Mouse (Mus musculus) midbrain, postnatal 0 days (tissue): ENCODE results near the gene Krt15. TPM values are rescaled to one million over a fixed set of nuclear protein-coding genes. Genes with fewer than 3 reads are reported as not detected.

ENCODE experiments used
- ATAC-seq: fragments of 200-750 bp; cut with Nextera tagmentation; 2 replicates; pipeline ENCODE4 v1.8.0; 2017; ENCODE audit warnings: moderate number of reproducible peaks, mild to moderate bottlenecking, moderate TSS enrichment, moderate library complexity; ENCODE audit not compliant: low FRiP score
- DNase-seq: peaks from one replicate; pipeline ENCODE4 v3.0.0-alpha.2; 2015; ENCODE audit warnings: low spot score
- H3K27ac ChIP-seq: fragments of 300-500 bp; sonication (generic); 2 replicates; pipeline ENCODE4 v1.5.1; 2014; ENCODE audit warnings: low read depth, mild to moderate bottlenecking, low read length, mixed read lengths
- H3K27me3 ChIP-seq: fragments of 300-500 bp; sonication (generic); 2 replicates; pipeline ENCODE4 v1.6.1; 2014; ENCODE audit warnings: low read length, control low read depth, mixed read lengths; ENCODE audit not compliant: insufficient read depth
- H3K36me3 ChIP-seq: fragments of 300-500 bp; sonication (generic); 2 replicates; pipeline ENCODE4 v1.6.1; 2014; ENCODE audit warnings: low read length, control low read depth, mixed read lengths; ENCODE audit not compliant: insufficient read depth
- H3K4me1 ChIP-seq: fragments of 300-500 bp; sonication (generic); 2 replicates; pipeline ENCODE4 v1.6.1; 2014; ENCODE audit warnings: mild to moderate bottlenecking, control low read depth, antibody characterized with exemption, low read length, mixed read lengths; ENCODE audit not compliant: insufficient read depth
- H3K4me2 ChIP-seq: fragments of 300-500 bp; sonication (generic); 2 replicates; pipeline ENCODE4 v1.6.1; 2014; ENCODE audit warnings: low read depth, mild to moderate bottlenecking, low read length, mixed read lengths; ENCODE audit not compliant: poor library complexity, severe bottlenecking
- H3K4me3 ChIP-seq: fragments of 300-500 bp; sonication (generic); 2 replicates; pipeline ENCODE4 v1.5.1; 2014; ENCODE audit warnings: low read depth, mild to moderate bottlenecking, low read length, moderate library complexity
- H3K9ac ChIP-seq: fragments of 300-500 bp; sonication (generic); replicated peaks from 2 replicates; pipeline ENCODE4 v1.6.1; 2014; ENCODE audit warnings: mild to moderate bottlenecking, low read length, moderate library complexity, mixed read lengths; ENCODE audit not compliant: poor library complexity, severe bottlenecking
- H3K9me3 ChIP-seq: fragments of 300-500 bp; sonication (generic); 2 replicates; pipeline ENCODE4 v1.6.1; 2016; ENCODE audit warnings: low read length, control low read depth
- CTCF ChIP-seq: IDR thresholded peaks from 2 replicates; pipeline ENCODE4 v1.5.1; 2016; ENCODE audit warnings: antibody characterized with exemption, mild to moderate bottlenecking
- WGBS: fragments of 180-500 bp; shearing (Covaris S2); extraction: QIAGEN DNeasy Blood & Tissue Kit; methylation state at CpG from one replicate; pipeline ENCODE4 v1.1.7; 2014; 5-methylcytosine and 5-hydroxymethylcytosine counted together
- polyA plus RNA-seq: library from polyadenylated mRNA; unstranded; fragments of >200 nt; fragmentation: Nextera tagmentation; extraction: Ambion mirVana; gene quantifications from 2 replicates; pipeline ENCODE4 v1.2.1, GENCODE M21; 2015
- total RNA-seq: library from RNA; depleted of rRNA; stranded (reverse); fragments of >200 nt; gene quantifications from 2 replicates; pipeline ENCODE4 v1.2.3, GENCODE M21; 2014

The Krt15 gene
- total and polyA plus RNA-seq, 2 experiments from 2014 or later: 0.43 to 6.0 TPM

GRCm38 (mm10) chr11:100112935-100113741 lies 22.6 kb downstream of the Krt15 start:
- Histone ChIP-seq H3K4me3 (no peak overlapping the region), H3K27ac (no peak overlapping the region), H3K4me1 (no peaks in the 10 kb centered on the region), H3K36me3 (no peaks in the 10 kb centered on the region), H3K4me2 (no peak overlapping the region), H3K9me3 (no peaks in the 10 kb centered on the region), H3K9ac (no peak overlapping the region), H3K27me3 (no peaks in the 10 kb centered on the region)
- ATAC-seq (no peak), DNase-seq (no peak)
- 82% methylated on average over 11 of the region's 11 CpGs for WGBS
- TF ChIP-seq CTCF: no peak

- Histone ChIP-seq H3K4me1 (no peaks in the 10 kb centered on the region), H3K9ac (no peak within 1 kb of the TSS), H3K9me3 (no peaks in the 10 kb centered on the region), H3K4me2 (no peak within 1 kb of the TSS), H3K36me3 (no peaks in the 10 kb centered on the region), H3K4me3 (no peak within 1 kb of the TSS), H3K27ac (no peak within 1 kb of the TSS), H3K27me3 (no peaks in the 10 kb centered on the region)
- TF ChIP-seq CTCF: no peak
- WGBS: 92% methylated on average over 6 of the region's 6 CpGs
- no peak for DNase-seq
- ATAC-seq: no peak
Observed at GRCm38 (mm10) chr11:100105576-100106122, 30.1 kb downstream of the Krt15 start, which contains the start of gene Krt36. TSS of gene Krt36 (minus strand) at chr11:100105626.

- H3K9ac ChIP-seq: no peak overlapping the region
- no peak overlapping the region for H3K4me3 ChIP-seq
- H3K9me3 ChIP-seq: no peaks in the 10 kb centered on the region
- 64% methylated on average over 15 of the region's 15 CpGs for WGBS
- H3K4me2 ChIP-seq: no peak overlapping the region
- no peaks in the 10 kb centered on the region for H3K27me3 ChIP-seq
- DNase-seq (no peak), ATAC-seq (no peak)
- no peak for TF ChIP-seq CTCF
- no peaks in the 10 kb centered on the region for H3K36me3 ChIP-seq
- H3K27ac ChIP-seq: no peak overlapping the region
- no peaks in the 10 kb centered on the region for H3K4me1 ChIP-seq
Observed at GRCm38 (mm10) chr11:100102693-100103429, 32.9 kb downstream of the Krt15 start.

- no peak overlapping the region for H3K4me3 ChIP-seq
- H3K4me2 ChIP-seq: no peak overlapping the region
- no peaks in the 10 kb centered on the region for H3K27me3 ChIP-seq
- H3K27ac ChIP-seq: no peak overlapping the region
- 83% methylated on average over 4 of the region's 4 CpGs for WGBS
- no peaks in the 10 kb centered on the region for H3K9me3 ChIP-seq
- no peak for ATAC-seq
- H3K9ac ChIP-seq: no peak overlapping the region
- DNase-seq: no peak
- H3K4me1 ChIP-seq: no peaks in the 10 kb centered on the region
- no peaks in the 10 kb centered on the region for H3K36me3 ChIP-seq
- no peak for TF ChIP-seq CTCF
Observed at GRCm38 (mm10) chr11:100100391-100100790, 35.3 kb downstream of the Krt15 start.

- H3K9me3 ChIP-seq: no peaks in the 10 kb centered on the region
- no peaks in the 10 kb centered on the region for H3K27me3 ChIP-seq
- TF ChIP-seq CTCF: no peak
- H3K27ac ChIP-seq: no peak overlapping the region
- WGBS: 78% methylated on average over 9 of the region's 9 CpGs
- ATAC-seq: no peak
- no peak overlapping the region for H3K4me2 ChIP-seq
- H3K4me3 ChIP-seq: no peak overlapping the region
- DNase-seq: no peak
- H3K36me3 ChIP-seq: no peaks in the 10 kb centered on the region
- no peak overlapping the region for H3K9ac ChIP-seq
- H3K4me1 ChIP-seq: no peaks in the 10 kb centered on the region
Observed at GRCm38 (mm10) chr11:100097819-100098218, 37.9 kb downstream of the Krt15 start.

GRCm38 (mm10) chr11:100096141-100096540 lies 39.6 kb downstream of the Krt15 start, which contains the start of gene Krt35:
TSS of gene Krt35 (minus strand) at chr11:100096241.
- Histone ChIP-seq H3K4me2 (no peak within 1 kb of the TSS), H3K27ac (no peak within 1 kb of the TSS), H3K9ac (no peak within 1 kb of the TSS), H3K4me3 (no peak within 1 kb of the TSS), H3K4me1 (no peaks in the 10 kb centered on the region), H3K27me3 (no peaks in the 10 kb centered on the region), H3K9me3 (no peaks in the 10 kb centered on the region), H3K36me3 (no peaks in the 10 kb centered on the region)
- no peak for ATAC-seq
- TF ChIP-seq CTCF: no peak
- no peak for DNase-seq
- WGBS: 91% methylated on average over 9 of the region's 9 CpGs
